Mouse (Mus musculus): ENCODE measurements around the gene Fam78b.

Fam78b gene

DNA sequence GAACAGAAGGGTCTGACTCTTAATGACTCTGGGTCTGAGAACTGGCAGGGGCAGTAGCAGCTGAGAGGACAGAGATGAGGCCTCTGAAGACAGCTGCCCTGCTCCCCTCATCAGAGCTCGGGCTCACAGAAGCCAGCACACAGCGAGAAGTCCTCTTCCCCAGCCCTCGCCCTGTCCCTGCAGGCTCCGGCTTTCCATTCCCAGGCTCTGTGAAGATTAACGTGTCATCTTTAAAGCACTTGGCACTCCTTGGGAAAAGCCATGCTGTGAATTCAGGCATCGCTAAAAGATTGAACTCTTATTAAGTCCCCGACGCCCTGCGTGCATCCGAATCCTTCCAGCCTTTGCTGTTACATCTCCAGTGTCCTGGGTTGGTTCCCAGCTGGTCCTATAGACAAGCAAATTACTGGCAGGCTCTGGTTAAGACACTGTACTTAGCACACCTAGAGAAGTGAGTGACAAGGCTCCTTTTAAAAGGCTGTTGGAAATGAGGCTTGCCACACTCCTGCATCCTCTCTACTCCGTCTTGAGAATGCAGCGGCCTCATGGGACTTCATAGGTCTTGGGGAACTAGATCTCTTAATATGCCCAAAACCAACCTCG, 30.9 kb downstream of the Fam78b start:
- no peak for DNase-seq (ENCODE audit: low read depth in 1 of 2, low spot score in 2 of 2)

DNA sequence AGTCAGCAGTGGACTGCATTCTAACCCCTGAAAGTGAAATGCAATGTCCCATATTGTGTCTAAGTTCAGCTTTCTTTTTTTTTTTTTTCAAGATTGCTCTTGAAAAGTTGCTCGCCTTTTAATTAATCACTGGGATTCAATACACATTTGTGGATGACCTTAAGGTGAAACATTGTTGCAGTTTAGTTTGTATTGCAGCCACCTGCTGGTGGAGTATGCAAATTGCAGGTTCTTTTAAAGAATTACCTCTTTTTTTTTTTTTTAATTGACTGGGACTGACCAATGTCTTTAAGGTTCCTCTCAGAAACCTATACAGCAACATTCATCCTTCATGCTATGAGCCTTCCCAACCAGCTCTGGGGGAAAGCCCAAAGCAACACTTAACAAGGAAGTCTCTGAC, 33.2 kb downstream of the Fam78b start:
- no peak for DNase-seq (ENCODE audit: low read depth in 1 of 2, low spot score in 2 of 2)

DNA sequence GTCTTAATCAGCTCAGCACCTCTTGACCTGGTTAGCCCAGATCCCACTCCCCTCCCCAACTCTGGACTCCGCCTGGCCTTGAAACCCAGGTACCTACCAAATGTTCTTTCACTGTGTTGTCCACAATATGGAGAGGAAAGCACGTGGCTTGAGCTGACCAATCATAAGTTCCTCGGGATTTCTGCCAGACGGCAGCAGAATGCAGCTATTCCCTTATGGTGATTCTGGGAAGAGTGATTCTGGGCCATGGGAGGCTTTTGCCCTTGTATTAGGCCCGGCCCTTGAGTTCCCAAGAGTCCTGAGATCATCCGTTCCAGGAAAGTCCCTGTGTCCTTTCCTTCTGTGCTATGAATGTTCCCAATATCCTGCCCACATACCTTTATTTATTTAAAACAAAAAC, 41.3 kb downstream of the Fam78b start:
- no peak for DNase-seq (ENCODE audit: low read depth in 1 of 2, low spot score in 2 of 2)

DNA sequence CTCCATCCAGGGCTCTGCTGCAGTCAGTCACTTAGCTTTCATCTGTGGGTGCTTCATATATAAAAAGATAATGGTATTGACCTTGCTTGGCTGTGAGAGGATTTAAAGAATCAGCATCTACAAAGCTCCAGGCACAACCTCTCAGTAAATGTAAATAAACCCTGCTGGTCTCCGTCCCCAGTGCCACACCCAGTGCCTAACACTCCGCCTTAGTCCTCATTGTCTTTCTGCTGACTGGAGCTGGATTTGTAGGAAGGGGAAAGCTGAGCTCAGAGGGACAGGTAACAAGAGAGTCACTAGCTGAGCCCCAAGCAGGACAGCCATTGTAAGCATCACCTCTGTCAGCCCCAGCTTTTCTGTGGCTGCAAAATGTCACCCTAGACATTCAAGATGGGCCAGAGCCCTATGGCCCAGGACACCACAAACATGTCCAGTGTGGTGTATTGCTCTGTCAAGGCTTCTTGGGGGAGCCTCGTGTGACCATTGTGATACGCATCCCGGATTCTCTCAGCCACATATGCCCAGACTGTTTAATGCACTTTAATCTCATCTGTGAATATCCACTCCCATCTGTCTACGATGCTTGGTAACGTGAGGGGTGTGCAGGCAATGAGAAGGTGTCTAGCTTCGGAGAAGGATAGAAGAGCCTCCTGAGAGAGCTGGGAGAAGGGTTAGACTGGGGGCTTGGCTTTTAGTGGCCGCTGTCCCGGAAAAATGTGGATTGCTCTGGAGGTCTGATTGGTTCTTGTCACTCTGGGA, 45.1 kb downstream of the Fam78b start:
- no peak for DNase-seq (ENCODE audit: low read depth in 1 of 2, low spot score in 2 of 2)

DNA sequence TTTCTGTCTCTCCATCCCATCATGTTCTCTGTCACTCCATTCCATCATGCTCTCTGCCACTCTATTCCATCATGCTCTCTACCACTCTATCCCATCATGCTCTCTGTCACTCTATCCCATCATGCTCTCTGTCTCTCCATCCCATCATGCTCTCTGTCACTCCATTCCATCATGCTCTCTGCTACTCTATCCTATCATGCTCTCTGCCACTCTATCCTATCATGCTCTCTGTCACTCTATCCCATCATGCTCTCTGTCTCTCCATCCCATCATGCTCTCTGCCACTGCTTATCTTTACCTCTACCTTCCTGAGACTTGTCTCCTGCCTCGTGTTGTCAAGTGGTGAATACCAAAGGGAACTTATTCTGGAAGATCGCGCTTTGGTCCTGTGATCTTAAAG, 49.6 kb downstream of the Fam78b start:
- no peak for DNase-seq (ENCODE audit: low read depth in 1 of 2, low spot score in 2 of 2)

DNA sequence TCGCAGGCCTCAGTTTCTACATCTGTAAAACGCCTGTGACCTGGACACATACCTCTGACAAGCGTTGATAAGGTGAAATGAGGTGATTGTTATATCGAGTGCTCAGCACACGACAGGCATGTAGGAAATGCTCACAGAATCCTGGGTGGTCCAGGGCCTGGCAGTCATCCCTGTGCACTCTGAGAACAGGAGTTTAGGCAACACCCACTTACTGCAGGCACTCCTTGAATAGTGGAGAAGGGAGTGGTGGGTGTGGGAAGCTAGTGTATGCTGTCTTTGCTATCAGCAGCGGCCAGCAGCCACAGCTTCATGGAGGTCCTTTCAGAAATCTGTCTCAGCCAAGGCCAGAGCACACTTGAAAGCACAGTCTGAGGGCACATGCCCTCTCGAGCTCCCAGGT, 52.8 kb downstream of the Fam78b start:
- DNase-seq (ENCODE audit: low read depth in 1 of 2, low spot score in 2 of 2) = no peak

DNA sequence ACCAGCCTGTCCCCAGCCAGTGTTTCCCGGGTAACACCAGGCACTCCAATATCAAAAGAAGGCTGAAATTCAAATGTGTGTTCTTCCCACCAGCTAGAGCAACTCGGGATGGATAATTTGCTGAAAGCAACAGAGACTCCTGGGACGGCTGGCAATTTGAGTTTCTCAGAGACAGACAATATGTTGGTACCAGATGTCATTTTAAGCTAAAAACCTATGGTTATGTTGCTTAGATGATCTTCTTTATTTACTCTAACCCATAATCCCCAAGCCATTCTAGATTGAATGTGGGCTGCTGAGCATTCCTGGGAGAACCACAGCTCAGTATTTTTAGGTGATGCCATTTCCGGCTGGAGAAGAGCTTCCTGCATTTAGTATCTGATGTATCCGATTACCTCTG, 56.3 kb downstream of the Fam78b start:
- no peak for DNase-seq (ENCODE audit: low read depth in 1 of 2, low spot score in 2 of 2)

DNA sequence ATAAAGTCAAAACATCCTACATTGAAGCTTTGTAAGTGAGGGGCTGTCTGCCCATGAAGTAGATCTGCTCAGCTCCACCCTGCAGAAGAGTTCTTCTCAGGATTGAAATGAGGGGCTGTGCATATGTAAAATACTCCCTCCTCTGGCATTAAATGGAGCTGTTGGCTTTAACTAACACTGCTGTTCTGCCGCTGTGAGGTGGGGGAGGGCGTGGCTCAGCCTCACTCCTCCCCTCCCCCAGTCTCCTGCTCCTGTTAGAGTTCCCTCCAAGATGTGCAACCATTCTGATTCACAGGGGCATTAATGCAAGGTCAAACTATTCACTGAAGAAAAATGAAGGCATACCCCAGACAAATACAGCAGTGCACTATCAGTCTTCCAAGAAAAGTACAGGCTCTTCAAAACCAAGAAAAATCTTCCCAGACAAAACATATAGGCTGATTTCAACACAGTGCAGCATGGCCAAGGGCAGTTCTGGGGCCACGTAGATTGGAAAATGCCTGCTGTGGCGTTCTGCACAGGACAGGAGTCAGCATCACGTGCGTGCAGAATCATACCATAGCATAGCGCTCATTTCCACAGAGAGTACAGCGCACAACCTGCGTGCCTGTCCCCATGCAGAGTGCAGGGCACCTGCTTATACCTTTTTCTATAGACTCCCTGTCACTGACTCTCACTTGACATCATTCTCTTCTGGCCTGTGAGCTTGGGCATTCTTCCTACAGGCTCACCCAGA, 58.5 kb downstream of the Fam78b start:
- DNase-seq (ENCODE audit: low read depth in 1 of 2, low spot score in 2 of 2) = no peak

DNA sequence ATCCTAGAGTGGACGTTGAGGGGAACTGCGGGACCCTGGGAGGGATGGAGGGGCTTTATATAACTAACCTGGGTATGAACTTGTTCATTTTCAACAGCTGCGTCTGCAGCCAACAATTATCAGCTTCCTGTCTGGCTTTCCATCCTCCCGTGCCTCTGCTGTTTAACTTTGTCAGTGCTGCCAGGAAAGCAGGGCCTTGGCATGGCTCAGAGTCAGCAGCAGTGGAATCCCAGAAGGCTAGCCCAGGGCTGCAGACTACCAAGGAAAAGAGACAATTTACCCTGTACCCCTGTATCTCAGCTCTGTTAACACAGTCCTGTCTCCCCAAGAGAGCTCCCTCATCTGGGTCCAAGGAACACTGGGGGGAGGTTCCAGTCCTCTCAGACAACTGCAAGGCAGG, 62.8 kb downstream of the Fam78b start:
- DNase-seq (ENCODE audit: low read depth in 1 of 2, low spot score in 2 of 2) = no peak

DNA sequence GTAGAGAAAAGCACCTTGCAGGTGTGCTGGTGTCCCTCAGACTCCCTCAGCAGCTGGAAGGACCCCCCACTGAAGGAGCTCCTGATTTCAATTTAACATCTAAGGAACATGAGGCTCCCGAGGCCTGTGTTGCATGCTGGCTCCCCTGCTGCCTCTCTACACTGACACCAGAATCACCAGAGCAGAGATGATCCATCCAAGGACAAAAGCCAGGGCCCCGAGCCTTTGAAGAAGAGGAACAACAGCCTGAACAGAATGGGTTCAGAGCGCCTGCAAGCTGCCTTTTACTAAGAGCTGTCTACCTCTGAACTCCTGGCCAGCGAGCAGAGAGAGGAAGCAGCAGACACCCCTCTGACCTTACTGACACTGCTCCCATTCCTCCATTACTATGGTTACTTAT, 64.3 kb downstream of the Fam78b start:
- no peak for DNase-seq (ENCODE audit: low read depth in 1 of 2, low spot score in 2 of 2)

DNA sequence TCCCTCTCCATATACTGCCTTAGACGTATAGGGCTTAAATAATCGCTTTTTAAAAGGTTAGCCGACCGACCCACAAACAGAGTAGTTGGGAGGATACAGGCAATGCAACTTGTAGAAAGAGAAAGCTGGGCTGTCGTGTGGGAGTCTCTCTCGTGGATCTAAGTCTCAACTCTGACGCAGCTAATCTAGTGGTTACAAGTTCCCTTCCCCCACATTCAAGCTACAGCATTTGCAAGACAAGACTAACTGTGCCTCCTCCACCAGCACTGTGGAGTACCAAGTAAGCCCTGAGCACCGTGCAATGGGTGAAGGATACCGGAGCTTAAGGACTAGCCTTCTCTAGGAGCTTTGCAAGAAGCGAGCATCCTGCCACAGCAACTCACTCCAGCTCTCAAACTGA, 64.8 kb downstream of the Fam78b start:
- DNase-seq (ENCODE audit: low read depth in 1 of 2, low spot score in 2 of 2) = no peak

DNA sequence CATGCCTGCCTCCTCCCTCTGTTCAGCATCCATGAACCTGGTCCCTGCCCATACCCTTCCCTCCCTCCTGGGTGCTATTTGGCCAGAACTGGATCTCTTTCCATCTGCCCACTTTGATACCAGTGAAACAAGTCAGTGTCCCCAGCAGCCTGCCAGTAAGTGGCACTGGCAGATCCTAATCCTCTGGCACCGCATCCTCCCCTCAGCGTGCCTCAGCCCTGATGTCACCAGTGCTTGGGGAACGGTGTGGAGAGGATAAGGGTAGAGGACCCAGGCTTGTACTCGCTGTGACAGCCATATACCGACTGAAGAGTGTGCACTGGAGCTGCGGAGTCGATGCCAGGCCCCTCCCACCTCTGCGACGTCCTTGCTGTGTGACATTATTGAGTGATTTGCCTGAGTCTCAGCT, 65.7 kb downstream of the Fam78b start:
- no peak for DNase-seq (ENCODE audit: low read depth in 1 of 2, low spot score in 2 of 2)

DNA sequence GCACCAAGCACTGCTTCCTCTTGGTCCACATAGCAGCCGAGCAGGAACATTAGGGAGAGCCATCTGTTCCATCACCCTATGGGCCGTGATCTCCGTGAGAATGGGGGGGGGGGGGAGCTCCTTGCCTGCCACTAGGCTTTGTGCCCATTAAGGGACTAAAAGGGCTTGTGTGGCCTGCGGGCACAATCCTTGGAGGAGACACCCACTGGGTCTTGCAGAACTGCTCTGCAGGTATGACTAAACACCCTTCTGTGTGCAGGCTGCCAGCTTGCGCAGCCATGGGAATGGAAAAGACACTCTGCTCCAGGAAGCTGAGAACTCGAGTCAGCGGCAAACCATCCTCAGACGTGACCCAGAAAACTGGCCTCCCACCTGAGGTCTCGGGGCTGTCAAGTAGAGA, 68.5 kb downstream of the Fam78b start:
- no peak for DNase-seq (ENCODE audit: low read depth in 1 of 2, low spot score in 2 of 2)

DNA sequence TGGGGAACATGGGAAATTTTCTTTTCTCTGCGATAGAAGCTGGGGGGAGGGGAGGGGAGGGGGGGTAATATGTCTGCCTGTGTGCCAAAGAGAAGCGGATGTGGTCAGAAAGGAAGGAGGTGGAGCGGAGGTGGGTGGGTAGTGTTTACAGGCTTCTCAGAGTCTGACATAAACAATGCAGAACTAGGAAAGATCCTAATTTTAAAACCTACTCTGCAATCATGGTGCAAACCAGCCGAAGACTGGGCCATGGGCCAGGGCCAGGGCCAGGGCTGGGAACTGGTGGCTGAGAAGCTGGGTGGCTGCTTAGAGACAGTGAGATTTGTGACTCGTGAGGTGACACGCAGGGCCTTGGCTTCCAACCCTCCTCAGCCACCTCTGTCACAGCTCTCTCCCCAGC, 69.1 kb downstream of the Fam78b start:
- DNase-seq (ENCODE audit: low read depth in 1 of 2, low spot score in 2 of 2) = no peak

DNA sequence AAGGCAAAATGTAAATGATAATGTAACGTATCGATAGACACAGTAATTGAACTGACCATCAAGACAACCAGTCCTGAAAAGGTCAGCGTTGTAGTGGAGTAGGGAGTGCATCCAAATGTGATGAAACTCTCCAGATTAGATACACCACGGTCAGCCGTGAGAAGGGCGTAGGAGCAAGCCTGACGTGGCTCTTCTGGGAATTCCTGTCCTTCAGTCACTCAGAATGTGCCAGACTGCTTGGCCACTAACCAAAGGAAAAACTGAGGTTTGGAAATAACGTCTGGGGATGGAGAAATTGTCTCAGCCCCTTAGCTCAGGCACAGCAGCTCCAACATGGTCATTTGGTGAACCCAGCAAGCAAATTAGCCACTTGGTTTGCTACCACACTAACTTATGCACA, 74.5 kb downstream of the Fam78b start:
- no peak for DNase-seq (ENCODE audit: low read depth in 1 of 2, low spot score in 2 of 2)

DNA sequence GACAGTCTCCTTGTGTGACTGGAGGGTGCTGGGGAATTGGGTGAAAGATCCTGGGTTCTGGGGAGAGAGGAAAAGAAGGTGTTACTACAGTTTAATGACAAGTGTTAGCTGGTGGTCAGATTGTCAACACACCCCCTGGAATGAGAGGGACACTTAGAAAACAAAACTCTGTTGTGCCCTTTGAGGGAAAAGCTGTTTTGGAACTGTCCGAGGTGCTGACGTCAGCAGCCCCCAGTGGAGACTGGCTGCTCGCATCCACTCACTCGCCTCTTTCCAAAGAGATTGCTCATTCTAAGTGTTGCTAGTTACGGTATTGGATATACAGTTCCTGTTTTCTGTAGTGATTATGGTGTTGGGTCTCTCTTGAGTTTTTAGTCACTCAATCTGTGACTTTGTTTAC, 78.3 kb downstream of the Fam78b start:
- no peak for DNase-seq (ENCODE audit: low read depth in 1 of 2, low spot score in 2 of 2)

DNA sequence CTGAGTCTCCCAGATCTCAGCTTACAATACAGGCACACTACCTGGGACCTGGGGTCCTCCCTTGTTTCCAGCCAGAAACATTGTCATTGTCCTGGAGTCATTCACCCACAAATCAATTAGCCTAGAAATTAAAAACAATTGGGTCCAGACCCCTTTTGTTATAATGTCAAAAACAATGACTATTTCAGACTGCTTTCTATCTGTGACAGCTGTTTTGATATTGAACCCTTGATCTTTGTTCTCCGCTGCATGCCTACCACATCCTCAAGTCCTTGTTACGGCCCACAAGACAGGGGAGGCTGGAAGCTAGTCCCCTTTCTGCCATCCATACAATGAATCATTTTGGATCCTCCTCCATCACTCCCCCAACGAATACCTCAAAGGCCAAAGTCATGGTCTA, 80.7 kb downstream of the Fam78b start:
- no peak for DNase-seq (ENCODE audit: low read depth in 1 of 2, low spot score in 2 of 2)

DNA sequence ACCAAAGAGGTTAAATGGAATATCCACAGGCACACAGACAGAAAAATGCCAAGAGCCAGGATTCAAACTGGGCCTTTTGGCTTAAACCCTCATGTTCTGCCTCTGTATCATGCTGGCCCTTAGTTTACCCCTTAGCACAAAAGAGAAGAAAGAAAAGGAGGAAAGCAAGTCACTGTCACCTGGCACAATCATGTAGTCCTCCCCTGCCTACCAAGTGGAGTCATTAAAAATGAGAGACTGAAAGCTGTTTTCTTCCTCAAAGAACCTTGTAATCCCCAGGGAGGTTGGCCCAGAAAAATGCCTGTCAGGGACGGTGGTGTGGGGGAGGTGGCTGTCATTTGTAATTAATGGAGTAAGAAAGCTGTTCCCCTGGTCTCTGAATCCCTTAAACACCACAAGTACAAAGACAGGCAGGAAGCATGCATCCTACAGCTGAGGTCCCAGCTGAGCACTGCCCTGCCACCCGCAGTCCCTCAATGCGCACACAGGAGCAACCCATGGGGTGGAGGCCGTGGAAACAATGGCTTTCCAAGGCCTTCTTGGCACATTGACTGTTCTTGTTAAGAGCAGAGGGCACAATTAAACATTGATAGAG, 81.4 kb downstream of the Fam78b start:
- no peak for DNase-seq (ENCODE audit: low read depth in 1 of 2, low spot score in 2 of 2)

DNA sequence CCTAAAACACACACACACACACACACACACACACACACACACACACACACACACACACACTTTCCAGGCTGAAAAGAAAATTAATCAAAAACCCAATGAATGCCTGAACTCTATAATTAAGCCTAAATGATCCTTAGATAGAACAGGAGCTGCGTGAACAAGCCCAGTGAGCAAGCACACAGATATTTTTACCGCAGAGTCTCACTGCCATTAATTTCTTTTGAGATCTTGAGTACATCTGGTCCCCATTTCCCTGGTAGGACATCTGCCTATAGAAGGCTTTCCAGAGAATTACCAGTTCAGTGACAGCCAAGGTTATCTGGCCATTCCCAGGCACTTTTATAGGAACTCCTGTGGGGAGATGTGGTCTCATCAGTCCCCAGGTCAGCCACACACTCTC, 82.0 kb downstream of the Fam78b start:
- DNase-seq (ENCODE audit: low read depth in 1 of 2, low spot score in 2 of 2) = no peak

DNA sequence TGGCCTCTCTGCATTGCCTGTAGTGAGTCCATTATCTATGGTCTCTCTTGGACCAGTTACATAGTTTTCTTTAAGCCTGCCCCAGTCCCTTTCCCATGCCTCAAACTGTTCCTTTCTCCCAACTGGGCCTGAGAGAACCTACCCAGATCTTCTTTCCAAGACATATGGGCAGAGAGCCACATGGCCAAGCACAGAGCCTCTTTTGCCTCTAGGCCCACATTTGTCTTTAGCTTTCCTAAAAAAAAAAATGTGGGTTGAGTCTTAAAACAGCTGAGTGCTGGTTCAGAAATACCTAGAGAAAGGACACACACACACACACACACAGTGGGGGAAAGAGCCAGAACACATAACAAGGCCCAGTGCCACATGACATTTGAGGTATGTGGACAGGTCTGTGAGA, 83.1 kb downstream of the Fam78b start:
- no peak for DNase-seq (ENCODE audit: low read depth in 1 of 2, low spot score in 2 of 2)

DNA sequence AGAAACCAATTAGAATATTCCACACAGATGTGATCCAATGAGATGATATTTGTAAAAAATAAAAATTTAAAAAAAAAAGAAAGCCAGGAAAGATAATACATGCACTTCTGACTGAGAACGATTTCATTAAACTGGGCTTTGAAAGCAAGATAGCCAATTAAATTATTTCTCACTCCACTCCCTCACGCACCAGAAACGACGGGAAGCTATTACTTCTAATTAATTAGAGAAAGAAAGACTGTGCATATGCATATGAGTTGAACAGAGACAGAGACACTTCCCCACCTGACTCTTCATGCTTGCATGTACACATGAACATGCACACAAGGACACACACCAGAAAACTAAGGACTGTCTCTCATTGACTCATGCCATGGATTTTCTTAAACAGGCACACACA, 84.2 kb downstream of the Fam78b start:
- DNase-seq (ENCODE audit: low read depth in 1 of 2, low spot score in 2 of 2) = no peak

DNA sequence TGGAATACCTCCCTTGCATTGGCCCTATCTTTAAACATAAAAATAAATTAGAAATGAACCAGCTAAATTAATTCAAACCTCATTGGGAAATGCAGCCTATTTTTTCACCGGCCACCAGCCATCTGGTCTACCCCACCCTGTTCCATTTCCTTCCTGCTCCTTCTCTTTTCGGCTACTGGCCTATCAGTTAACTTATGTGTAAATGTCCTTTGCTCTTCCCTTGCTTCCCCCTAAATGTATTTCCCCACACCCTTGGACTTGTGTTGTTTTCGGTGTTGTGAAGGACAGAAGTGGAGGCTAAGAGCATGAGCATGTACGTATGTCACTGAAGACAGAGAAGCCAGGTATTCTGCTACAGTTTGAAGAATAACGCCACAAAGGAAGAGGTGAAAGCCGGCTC, 89.2 kb downstream of the Fam78b start:
- DNase-seq (ENCODE audit: low read depth in 1 of 2, low spot score in 2 of 2) = no peak

Data from monocyte, adult 2 months (primary cell).